Mouse (Mus musculus) neural tube, embryonic 15.5 days (tissue): ENCODE data around the gene Slc6a8. TPM values are rescaled to one million over a fixed set of nuclear protein-coding genes. Genes with fewer than 3 reads are reported as not detected.

Source experiments
- polyA plus RNA-seq: library from polyadenylated mRNA; unstranded; fragments of >200 nt; fragmentation: Nextera tagmentation; extraction: Ambion mirVana; gene quantifications from 2 replicates; pipeline ENCODE4 v1.2.1, GENCODE M21; 2015

The Slc6a8 gene
- polyA plus RNA-seq, 1 experiment from 2014 or later: 8.2 TPM

Other genes with a start within 250 kb of the Slc6a8 start
- not detected in 2 replicates for gene Trex2, start 237.8 kb upstream of the Slc6a8 start, polyA plus RNA-seq
- 67.5 and 74.9 TPM in 2 replicates for gene Haus7, start 214.1 kb upstream of the Slc6a8 start, polyA plus RNA-seq
- 29.1 and 33.4 TPM in 2 replicates for gene Bgn, start 189.5 kb upstream of the Slc6a8 start, polyA plus RNA-seq
- gene Atp2b3, start 170.1 kb upstream of the Slc6a8 start, polyA plus RNA-seq: 6.1 and 7.0 TPM in 2 replicates
- gene Dusp9, start 33.7 kb upstream of the Slc6a8 start, polyA plus RNA-seq: 1.0 and 1.8 TPM in 2 replicates
- gene Pnck, start 13.0 kb upstream of the Slc6a8 start, polyA plus RNA-seq: 156 and 187 TPM in 2 replicates
- gene Bcap31, start 43.0 kb downstream of the Slc6a8 start, polyA plus RNA-seq: 146 and 166 TPM in 2 replicates
- 13.6 and 15.5 TPM in 2 replicates for gene Abcd1, start 43.4 kb downstream of the Slc6a8 start, polyA plus RNA-seq
- gene Plxnb3, start 83.9 kb downstream of the Slc6a8 start, polyA plus RNA-seq: 0.70 and 0.92 TPM in 2 replicates
- 3.6 and 4.8 TPM in 2 replicates for gene Srpk3, start 101.3 kb downstream of the Slc6a8 start, polyA plus RNA-seq
- 276 TPM in 2 replicates for gene Idh3g, start 113.7 kb downstream of the Slc6a8 start, polyA plus RNA-seq
- 158 and 163 TPM in 2 replicates for gene Ssr4, start 113.9 kb downstream of the Slc6a8 start, polyA plus RNA-seq
- 3.6 and 4.5 TPM in 2 replicates for gene Pdzd4, start 151.8 kb downstream of the Slc6a8 start, polyA plus RNA-seq
- gene Avpr2, start 219.0 kb downstream of the Slc6a8 start, polyA plus RNA-seq: 0.05 and 0.20 TPM in 2 replicates
- 86.3 and 95.4 TPM in 2 replicates for gene L1cam, start 223.0 kb downstream of the Slc6a8 start, polyA plus RNA-seq
- 3.9 and 6.3 TPM in 2 replicates for gene Arhgap4, start 248.7 kb downstream of the Slc6a8 start, polyA plus RNA-seq
- 110 and 123 TPM in 2 replicates for gene Naa10, start 248.8 kb downstream of the Slc6a8 start, polyA plus RNA-seq